Mouse (Mus musculus) lung, embryonic 16.5 days (tissue): Measurements from ENCODE around the gene Spp2. TPM values are rescaled to one million over a fixed set of nuclear protein-coding genes. Genes with fewer than 3 reads are reported as not detected.

Experiments
- ATAC-seq: fragments of 200-750 bp; cut with Nextera tagmentation; 2 replicates; pipeline ENCODE4 v1.8.0; 2017; ENCODE audit warnings: low read depth, mild to moderate bottlenecking, moderate library complexity
- H3K27ac ChIP-seq: fragments of 300-500 bp; sonication (generic); 2 replicates; pipeline ENCODE4 v1.5.1; 2014; ENCODE audit warnings: mild to moderate bottlenecking, control low read depth, low read length
- H3K27me3 ChIP-seq: fragments of 300-500 bp; sonication (generic); 2 replicates; pipeline ENCODE4 v1.6.1; 2014; ENCODE audit warnings: low read depth, low read length, mixed read lengths; ENCODE audit not compliant: control insufficient read depth, insufficient read depth
- H3K36me3 ChIP-seq: fragments of 300-500 bp; sonication (generic); 2 replicates; pipeline ENCODE4 v1.6.1; 2014; ENCODE audit warnings: low read length; ENCODE audit not compliant: control insufficient read depth, insufficient read depth
- H3K4me1 ChIP-seq: fragments of 300-500 bp; sonication (generic); replicated peaks from 2 replicates; pipeline ENCODE4 v1.6.1; 2014; ENCODE audit warnings: low read length, mixed read lengths; ENCODE audit not compliant: control insufficient read depth, insufficient read depth
- H3K4me2 ChIP-seq: fragments of 300-500 bp; sonication (generic); 2 replicates; pipeline ENCODE4 v1.6.1; 2014; ENCODE audit warnings: low read depth, low read length, control low read depth
- H3K4me3 ChIP-seq: fragments of 300-500 bp; sonication (generic); 2 replicates; pipeline ENCODE4 v1.5.1; 2014; ENCODE audit warnings: mild to moderate bottlenecking, low read length, control low read depth
- H3K9ac ChIP-seq: fragments of 300-500 bp; sonication (generic); 2 replicates; pipeline ENCODE4 v1.6.1; 2014; ENCODE audit warnings: low read length, control low read depth
- H3K9me3 ChIP-seq: fragments of 300-500 bp; sonication (generic); 2 replicates; pipeline ENCODE4 v1.6.1; 2016; ENCODE audit warnings: low read length; ENCODE audit not compliant: control insufficient read depth
- WGBS: fragments of 180-500 bp; shearing (Covaris S2); extraction: QIAGEN DNeasy Blood & Tissue Kit; methylation state at CpG from one replicate; pipeline ENCODE4 v1.1.7; 2014; 5-methylcytosine and 5-hydroxymethylcytosine counted together
- polyA plus RNA-seq: library from polyadenylated mRNA; unstranded; fragments of >200 nt; fragmentation: Nextera tagmentation; extraction: Ambion mirVana; gene quantifications from 2 replicates; pipeline ENCODE4 v1.2.1, GENCODE M21; 2015

Spp2 gene
- polyA plus RNA-seq, 1 experiment from 2014 or later, result 0.60 TPM

DNA sequence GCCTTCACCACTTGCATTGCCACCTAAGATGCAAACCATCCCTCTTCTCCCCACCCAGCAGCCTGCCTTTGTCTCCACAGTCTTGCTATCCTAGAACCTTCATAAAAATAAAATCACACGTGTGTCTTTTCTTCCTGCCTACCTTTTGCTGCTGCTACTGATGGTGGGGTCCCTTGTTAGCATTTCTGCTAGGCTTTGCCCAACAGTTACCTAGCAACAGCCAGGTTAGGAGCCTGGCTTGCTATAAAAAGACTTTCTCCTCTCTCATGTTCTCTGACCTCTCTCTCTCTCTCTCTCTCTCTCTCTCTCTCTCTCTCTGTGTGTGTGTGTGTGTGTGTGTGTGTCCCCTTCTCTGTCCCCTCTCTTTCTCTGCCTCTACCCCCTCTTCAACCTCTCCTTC lies 54.3 kb downstream of the Spp2 start:
- no peak for ATAC-seq
- Histone ChIP-seq H3K27ac (no peak overlapping the region), H3K4me3 (no peak overlapping the region), H3K4me2 (no peak overlapping the region), H3K9me3 (no peaks in the 10 kb centered on the region), H3K27me3 (no peaks in the 10 kb centered on the region), H3K4me1 (peaks cover 9% of the 10 kb centered on the region), H3K9ac (no peak overlapping the region), H3K36me3 (no peaks in the 10 kb centered on the region)
- 13% methylated on average over 1 of the region's 1 CpGs for whole genome bisulfite sequencing

DNA sequence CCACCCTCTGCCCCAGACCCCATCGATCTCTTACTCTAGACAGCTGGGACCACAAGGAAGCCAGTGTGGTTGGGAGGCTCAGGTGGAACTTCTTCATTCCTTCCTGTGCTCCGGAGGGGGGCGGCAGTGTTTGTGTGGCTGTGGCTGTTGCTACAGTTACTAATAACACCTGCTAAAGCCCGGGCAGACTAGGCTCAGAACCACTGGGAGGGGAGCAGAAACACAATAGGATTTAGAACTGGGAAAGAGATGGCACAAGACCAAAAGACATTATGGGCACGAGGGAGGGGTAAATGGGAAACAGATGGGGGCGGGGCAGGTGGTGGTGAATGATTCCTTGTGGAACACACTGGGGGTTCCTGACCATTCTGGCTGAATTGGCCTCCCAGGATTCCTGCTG lies 55.7 kb downstream of the Spp2 start:
- no peak overlapping the region for H3K9ac ChIP-seq
- H3K27ac ChIP-seq, result peak overlapping the region; percentile 72
- 0 out of 2 replicates have a peak, but pooled peaks have one; percentile 23 for ATAC-seq
- no peaks in the 10 kb centered on the region for H3K36me3 ChIP-seq
- H3K27me3 ChIP-seq, result no peaks in the 10 kb centered on the region
- no peaks in the 10 kb centered on the region for H3K9me3 ChIP-seq
- H3K4me1 ChIP-seq, result peaks cover 14% of the 10 kb centered on the region
- no peak overlapping the region for H3K4me2 ChIP-seq
- 39% methylated on average over 6 of the region's 6 CpGs for WGBS
- H3K4me3 ChIP-seq, result no peak overlapping the region

GRCm38 (mm10) chr1:88463241-88463640 lies 56.5 kb downstream of the Spp2 start:
- ATAC-seq, result peak; percentile 73

DNA sequence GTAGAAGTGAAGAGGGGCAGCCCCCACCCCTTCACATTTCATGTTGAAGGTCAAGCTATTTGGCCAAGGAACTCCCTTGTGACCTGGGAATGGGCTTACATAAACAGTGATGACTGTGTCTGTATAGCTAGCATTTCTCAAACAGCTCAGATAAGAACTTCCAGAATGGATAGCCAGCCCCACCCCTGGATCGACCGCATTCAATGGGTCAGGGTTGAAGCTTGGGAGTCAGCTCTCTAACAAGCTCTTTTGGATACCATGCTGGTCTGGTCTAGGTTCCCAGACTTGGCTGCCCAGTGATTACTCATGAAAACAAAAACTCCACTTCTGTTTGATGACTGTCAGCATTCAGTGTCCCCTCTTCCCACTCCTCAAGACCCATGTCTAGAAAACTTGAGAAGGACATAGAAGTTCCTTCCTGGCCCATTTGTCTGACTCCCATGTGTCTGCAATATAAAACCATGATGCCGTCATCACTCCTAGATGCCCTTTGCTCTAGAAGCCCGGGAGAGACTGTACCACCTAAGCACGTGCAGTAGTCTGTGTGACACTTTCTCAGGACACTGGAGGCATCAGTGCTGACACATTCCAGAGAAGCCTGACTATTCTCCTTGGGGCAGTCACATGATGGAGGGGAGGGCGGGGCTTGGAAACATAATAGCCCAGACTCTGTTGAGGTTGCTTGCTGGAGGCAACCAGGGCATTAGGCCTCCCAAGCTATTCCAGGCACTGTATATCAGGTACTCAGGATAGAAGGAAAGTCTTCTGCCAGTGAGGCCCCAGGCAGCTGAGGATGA lies 57.5 kb downstream of the Spp2 start:
- no peak overlapping the region for H3K9ac ChIP-seq
- 68% methylated on average over 6 of the region's 6 CpGs for WGBS

More at GRCm38 (mm10) chr1:88463241-88463640, 56.5 kb downstream of the Spp2 start:
- H3K4me1 ChIP-seq, result peaks cover 14% of the 10 kb centered on the region
- no peaks in the 10 kb centered on the region for H3K27me3 ChIP-seq
- H3K4me3 ChIP-seq, result no peak overlapping the region
- no peaks in the 10 kb centered on the region for H3K36me3 ChIP-seq
- H3K9ac ChIP-seq, result no peak overlapping the region
- no peak overlapping the region for H3K4me2 ChIP-seq
- H3K9me3 ChIP-seq, result no peaks in the 10 kb centered on the region
- WGBS, result 58% methylated on average over 3 of the region's 3 CpGs
- H3K27ac ChIP-seq, result peak overlapping the region; percentile 72

GRCm38 (mm10) chr1:88465722-88466121 lies 59.0 kb downstream of the Spp2 start:
- Histone ChIP-seq H3K36me3 (no peaks in the 10 kb centered on the region), H3K9ac (no peak overlapping the region), H3K27ac (no peak overlapping the region), H3K9me3 (no peaks in the 10 kb centered on the region), H3K4me2 (no peak overlapping the region), H3K4me3 (no peak overlapping the region), H3K27me3 (no peaks in the 10 kb centered on the region), H3K4me1 (peaks cover 18% of the 10 kb centered on the region)
- peak; percentile 39; the same call in 1 of the 2 replicates for ATAC-seq
- WGBS, result 55% methylated on average over 4 of the region's 4 CpGs

More for the DNA sequence above, 57.5 kb downstream of the Spp2 start:
- Histone ChIP-seq H3K4me2 (no peak overlapping the region), H3K36me3 (no peaks in the 10 kb centered on the region), H3K4me3 (no peak overlapping the region), H3K9me3 (no peaks in the 10 kb centered on the region), H3K27ac (peak overlapping the region; percentile 51), H3K27me3 (no peaks in the 10 kb centered on the region), H3K4me1 (peaks cover 14% of the 10 kb centered on the region)
- ATAC-seq, result no peak

DNA sequence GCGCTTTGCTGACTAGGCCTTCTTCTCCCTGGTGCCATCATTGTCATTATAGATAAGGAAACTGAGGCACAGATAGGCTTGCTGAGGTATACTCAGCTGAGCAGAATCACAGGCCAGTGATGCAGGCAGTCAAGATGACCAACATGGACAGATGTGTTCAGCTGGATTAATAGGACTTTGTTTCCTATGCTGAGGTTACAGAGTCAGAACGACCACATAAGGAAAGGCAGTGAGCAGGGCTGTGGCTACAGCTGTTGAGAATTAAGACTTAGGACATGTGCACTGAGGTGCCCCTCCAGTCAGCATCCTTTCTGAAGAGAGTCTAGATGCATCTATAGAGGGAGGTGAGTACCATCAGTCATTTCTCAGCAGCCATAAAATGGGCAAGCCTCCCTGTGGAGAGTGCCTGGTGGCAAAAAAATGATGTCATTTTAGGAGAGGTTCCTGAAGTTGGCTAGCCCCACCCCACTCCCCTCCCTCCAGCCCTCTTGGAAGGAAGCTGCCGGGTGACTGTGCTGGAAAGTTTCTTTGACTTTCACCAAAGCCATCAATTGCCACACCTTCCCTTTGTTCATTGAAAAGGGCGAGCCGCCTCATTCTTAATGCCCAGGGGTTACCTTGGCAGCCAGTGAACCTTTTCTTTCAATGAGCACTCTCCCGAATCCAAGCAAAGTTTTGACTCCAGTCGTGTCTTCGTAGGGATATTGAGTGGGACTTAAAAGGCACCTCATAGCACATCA lies 59.7 kb downstream of the Spp2 start:
- no peak for ATAC-seq
- Histone ChIP-seq H3K4me3 (no peak overlapping the region), H3K27ac (no peak overlapping the region), H3K4me1 (peaks cover 18% of the 10 kb centered on the region), H3K9ac (no peak overlapping the region), H3K27me3 (no peaks in the 10 kb centered on the region), H3K4me2 (no peak overlapping the region), H3K9me3 (no peaks in the 10 kb centered on the region), H3K36me3 (no peaks in the 10 kb centered on the region)
- WGBS, result 64% methylated on average over 8 of the region's 8 CpGs

DNA sequence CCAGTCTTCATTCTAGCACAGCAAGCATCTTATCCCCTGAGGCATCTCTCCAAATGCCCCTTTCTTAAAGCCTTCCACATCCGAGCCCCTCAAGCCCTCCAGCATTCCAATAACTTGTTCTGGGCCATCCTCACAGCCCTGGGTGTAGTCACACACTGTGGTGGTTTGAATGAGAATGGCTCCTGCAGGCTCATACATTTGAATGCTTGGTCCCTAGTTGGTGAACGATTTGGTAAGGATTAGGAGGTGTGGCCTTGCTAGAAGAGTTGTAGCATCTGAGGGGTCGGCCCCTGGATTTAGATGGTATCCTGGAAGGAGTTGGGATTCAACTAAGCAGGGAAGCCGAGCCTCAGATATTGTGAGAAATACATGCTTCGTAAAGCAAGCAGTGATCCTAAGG lies 61.1 kb downstream of the Spp2 start:
- Histone ChIP-seq H3K4me2 (no peak overlapping the region), H3K27me3 (no peaks in the 10 kb centered on the region), H3K9ac (no peak overlapping the region), H3K36me3 (no peaks in the 10 kb centered on the region), H3K4me3 (no peak overlapping the region), H3K4me1 (peaks cover 12% of the 10 kb centered on the region), H3K27ac (no peak overlapping the region), H3K9me3 (no peaks in the 10 kb centered on the region)
- 83% methylated on average over 5 of the region's 5 CpGs for WGBS
- no peak for ATAC-seq

DNA sequence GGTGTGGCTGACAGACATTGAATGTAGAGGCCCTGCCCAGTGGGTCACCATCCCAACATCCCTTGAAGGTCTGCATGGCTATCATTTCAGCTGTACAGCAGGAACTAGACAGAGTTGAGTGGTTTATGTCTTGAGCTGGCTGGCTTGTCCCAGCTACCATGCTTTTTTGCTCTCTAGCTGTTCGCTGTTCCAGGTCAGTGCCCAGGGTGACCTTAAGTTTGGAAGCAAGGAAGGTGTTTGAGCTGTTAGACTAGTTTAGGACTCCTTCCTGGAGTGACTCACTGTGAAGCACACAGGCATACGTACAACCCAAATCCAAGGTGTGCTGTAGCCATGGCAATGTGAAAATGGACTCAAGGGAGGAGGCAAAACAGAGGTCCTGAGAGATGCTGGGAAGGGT lies 61.6 kb downstream of the Spp2 start:
- no peaks in the 10 kb centered on the region for H3K27me3 ChIP-seq
- no peak overlapping the region for H3K27ac ChIP-seq
- ATAC-seq, result no peak
- no peak overlapping the region for H3K9ac ChIP-seq
- no peak overlapping the region for H3K4me2 ChIP-seq
- 92% methylated on average over 2 of the region's 2 CpGs for whole genome bisulfite sequencing
- H3K9me3 ChIP-seq, result no peaks in the 10 kb centered on the region
- H3K36me3 ChIP-seq, result no peaks in the 10 kb centered on the region
- no peak overlapping the region for H3K4me3 ChIP-seq
- H3K4me1 ChIP-seq, result peaks cover 9% of the 10 kb centered on the region

GRCm38 (mm10) chr1:88469746-88470145 lies 63.0 kb downstream of the Spp2 start:
- no peak for ATAC-seq
- WGBS, result 80% methylated on average over 4 of the region's 4 CpGs

More at GRCm38 (mm10) chr1:88469746-88470145, 63.0 kb downstream of the Spp2 start:
- no peak overlapping the region for H3K9ac ChIP-seq
- peaks cover 17% of the 10 kb centered on the region for H3K4me1 ChIP-seq
- no peak overlapping the region for H3K4me2 ChIP-seq
- no peak overlapping the region for H3K27ac ChIP-seq
- H3K27me3 ChIP-seq, result no peaks in the 10 kb centered on the region
- no peak overlapping the region for H3K4me3 ChIP-seq
- no peaks in the 10 kb centered on the region for H3K9me3 ChIP-seq
- H3K36me3 ChIP-seq, result no peaks in the 10 kb centered on the region
